Mouse (Mus musculus) gastrocnemius, postnatal 36 days (tissue): ENCODE measurements around the gene Foxn3. TPM values are rescaled to one million over a fixed set of nuclear protein-coding genes. Genes with fewer than 3 reads are reported as not detected.

Experiments
- DNase-seq, 2 experiments: peaks; one replicate each; pipeline ENCODE4 v3.0.0; 2022
- intact Hi-C: fragments of 180-260 bp; cut with DNase I; formaldehyde crosslinking; loops from one replicate; pipeline ENCODE4 v1.15.1; 2025
- total RNA-seq, 2 experiments: library from RNA; stranded (reverse); gene quantifications; 2 replicates each; pipeline ENCODE4 v1.2.3; 2021

The Foxn3 gene
- total RNA-seq, 2 experiments from 2014 or later, result 164 to 192 TPM

GRCm38 (mm10) chr12:99162639-99163341 lies 400.6 kb downstream of the Foxn3 start:
- no peak for DNase-seq
- intact Hi-C loops, result no loop called here

DNA sequence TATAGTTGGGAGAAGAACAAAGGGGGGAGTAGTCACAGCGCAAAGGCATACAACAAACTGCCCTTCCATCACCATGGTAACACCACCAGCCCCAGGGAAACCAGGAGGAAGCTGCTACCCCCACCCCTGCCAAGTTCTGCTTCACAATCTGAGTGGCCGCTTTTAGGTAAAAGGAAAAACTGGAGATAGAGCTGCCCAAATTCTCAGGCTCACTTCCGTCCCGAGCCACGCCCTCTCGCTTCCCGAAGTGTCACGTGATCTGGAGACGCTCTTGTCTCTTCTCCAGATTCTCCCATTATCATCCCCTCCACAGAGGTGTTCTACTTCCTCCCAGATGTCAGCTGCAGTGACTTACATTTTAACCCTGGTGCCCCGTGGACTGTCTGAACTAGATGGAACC lies 401.2 kb downstream of the Foxn3 start:
- intact Hi-C loops, result no loop called here
- no peak for DNase-seq

- peak; percentile 34 to 35 for DNase-seq
- intact Hi-C loops, result no loop called here
Observed at GRCm38 (mm10) chr12:99160061-99160460, 403.3 kb downstream of the Foxn3 start.

DNA sequence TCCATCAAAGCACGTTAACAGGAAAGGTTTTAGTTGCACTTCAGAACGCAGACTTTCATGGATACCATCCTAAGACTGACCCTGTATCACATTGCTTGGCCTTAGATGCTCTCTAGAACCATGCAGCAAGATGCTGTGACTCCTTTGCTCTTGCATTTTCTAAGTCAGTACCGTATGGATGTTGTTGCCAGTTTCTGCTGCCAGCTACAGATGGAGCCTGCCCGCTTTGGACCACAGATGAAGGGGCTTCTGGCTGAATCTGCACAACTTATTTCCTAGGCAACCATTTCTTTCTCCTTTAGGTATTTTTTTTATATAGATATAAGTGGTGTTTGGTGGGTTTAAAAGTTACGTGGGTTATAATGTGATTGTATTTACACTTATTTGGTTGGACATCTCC lies 407.5 kb downstream of the Foxn3 start:
- intact Hi-C loops, result loop anchor here (5.0 kb wide), 1 partner anchor 59 kb away; no protein-coding TSS in a partner anchor
- no peak for DNase-seq

- DNase-seq, result no peak
- intact Hi-C loops, result no loop called here
Observed at GRCm38 (mm10) chr12:99154230-99154629, 409.2 kb downstream of the Foxn3 start.

GRCm38 (mm10) chr12:99153664-99154063 lies 409.7 kb downstream of the Foxn3 start:
- no peak for DNase-seq
- intact Hi-C loops, result no loop called here

- peak; percentile 50 to 56 for DNase-seq
- intact Hi-C loops, result no loop called here
Observed at GRCm38 (mm10) chr12:99150126-99150525, 413.3 kb downstream of the Foxn3 start.

DNA sequence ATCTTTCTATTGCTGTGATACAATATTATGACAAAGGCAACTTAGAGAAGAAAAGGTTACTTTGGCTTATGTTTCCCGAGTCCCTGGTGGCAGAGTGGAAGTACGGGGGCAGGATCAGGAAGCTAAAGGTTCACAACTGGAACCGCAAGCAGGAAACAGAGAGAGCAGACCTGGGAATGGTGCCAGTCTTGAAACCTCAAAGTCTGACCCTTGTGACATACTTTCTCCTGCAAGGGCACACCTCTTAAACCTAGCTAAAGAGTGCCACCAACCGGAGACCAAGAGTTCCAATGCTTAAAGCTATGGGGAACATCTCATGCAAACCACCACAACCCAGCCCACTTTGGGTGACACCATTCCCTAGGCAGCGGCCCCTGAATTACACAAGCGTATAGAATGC lies 414.2 kb downstream of the Foxn3 start:
- intact Hi-C loops, result no loop called here
- DNase-seq, result no peak
